31 mouse cellular contexts compared by ENCODE assay signal in genomic region chr19:56366625-56367024, GRCm38 (mm10). TPM values are rescaled to one million over a fixed set of nuclear protein-coding genes. Genes with fewer than 3 reads are reported as not detected.
A peak's percentile ranks its signal among the peaks of the same experiment; 100 is the strongest.
DNase-seq lines count a peak whose midpoint lies in the region; ATAC-seq and TF ChIP-seq lines count a peak whose summit lies in the region.
"Had no signal": no experiment of that assay in that cellular context is flagged by ENCODE, and none has a peak within 500 bp of the region (broad histone marks: within the 10 kb centered on the region; RNA-seq: fewer than 3 reads in every experiment).

No protein-coding gene starts in this region.

- no peak for TF ChIP-seq POLR2A in lung, adult 2 months (IDR thresholded peaks at IDR 0.05; ENCODE audit: borderline replicate concordance, extremely low read depth, low read depth, low read length)

- H3K4me1 ChIP-seq in heart, postnatal 0 days (ENCODE audit: control insufficient read depth, insufficient read depth) = no peaks in the 10 kb centered on the region; the same call in 1 of the 2 replicates
- no peaks in the 10 kb centered on the region for H3K4me1 ChIP-seq in heart, embryonic 12.5 days (replicated peaks)
- peaks cover 16% of the 10 kb centered on the region for H3K4me1 ChIP-seq in lung, embryonic 16.5 days (replicated peaks; ENCODE audit: control insufficient read depth, insufficient read depth, low read length)
- H3K4me1 ChIP-seq in lung, adult 2 months (ENCODE audit: control insufficient read depth, insufficient read depth, low read length) = no peaks in the 10 kb centered on the region
- H3K4me1 ChIP-seq in stomach, embryonic 15.5 days = peaks cover 14% of the 10 kb centered on the region
- H3K4me1 ChIP-seq: forebrain, embryonic 13.5 days had no signal

- no peak overlapping the region for H3K9ac ChIP-seq in heart, postnatal 0 days (replicated peaks; ENCODE audit: low read depth, low read length)
- no peak overlapping the region for H3K9ac ChIP-seq in heart, embryonic 12.5 days
- H3K9ac ChIP-seq in lung, embryonic 16.5 days (ENCODE audit: low read length) = no peak overlapping the region
- no peak overlapping the region for H3K9ac ChIP-seq in stomach, embryonic 15.5 days
- H3K9ac ChIP-seq: forebrain, embryonic 13.5 days; hindbrain, embryonic 14.5 days; limb, embryonic 13.5 days; midbrain, embryonic 15.5 days had no signal

- no peaks in the 10 kb centered on the region for H3K9me3 ChIP-seq in heart, postnatal 0 days (replicated peaks; ENCODE audit: control insufficient read depth, low read length)
- no peaks in the 10 kb centered on the region for H3K9me3 ChIP-seq in heart, embryonic 12.5 days (replicated peaks)
- no peaks in the 10 kb centered on the region for H3K9me3 ChIP-seq in lung, embryonic 16.5 days (ENCODE audit: control insufficient read depth, low read length)
- no peaks in the 10 kb centered on the region for H3K9me3 ChIP-seq in stomach, embryonic 15.5 days
- H3K9me3 ChIP-seq: forebrain, embryonic 13.5 days; G1E; limb, embryonic 13.5 days; midbrain, embryonic 10.5 days; midbrain, embryonic 15.5 days had no signal

- peaks cover 83% of the 10 kb centered on the region for H3K36me3 ChIP-seq in heart, postnatal 0 days (replicated peaks; ENCODE audit: control insufficient read depth, insufficient read depth, low read length)
- peaks cover 56% of the 10 kb centered on the region for H3K36me3 ChIP-seq in heart, embryonic 12.5 days
- H3K36me3 ChIP-seq in lung, embryonic 16.5 days (ENCODE audit: control insufficient read depth, insufficient read depth, low read length) = no peaks in the 10 kb centered on the region
- no peaks in the 10 kb centered on the region for H3K36me3 ChIP-seq in stomach, embryonic 15.5 days
- H3K36me3 ChIP-seq: G1E; limb, embryonic 13.5 days; midbrain, embryonic 10.5 days; midbrain, embryonic 15.5 days had no signal

- H3K27me3 ChIP-seq in heart, postnatal 0 days (ENCODE audit: control insufficient read depth, insufficient read depth, low read length) = no peaks in the 10 kb centered on the region
- H3K27me3 ChIP-seq in heart, embryonic 12.5 days (replicated peaks) = no peaks in the 10 kb centered on the region
- H3K27me3 ChIP-seq in lung, embryonic 16.5 days (ENCODE audit: control insufficient read depth, insufficient read depth, low read depth, low read length) = no peaks in the 10 kb centered on the region
- H3K27me3 ChIP-seq in stomach, embryonic 15.5 days (replicated peaks) = no peaks in the 10 kb centered on the region
- H3K27me3 ChIP-seq: forebrain, embryonic 13.5 days; midbrain, embryonic 15.5 days had no signal

- H3K27ac ChIP-seq in heart, postnatal 0 days (ENCODE audit: low read depth) = peak overlapping the region; percentile 26; the same call in 1 of the 2 replicates
- H3K27ac ChIP-seq in heart, embryonic 12.5 days (ENCODE audit: poor library complexity, severe bottlenecking) = no peak overlapping the region
- H3K27ac ChIP-seq in lung, embryonic 16.5 days (ENCODE audit: low read length) = peak overlapping the region; percentile 70
- H3K27ac ChIP-seq in stomach, embryonic 15.5 days = peak overlapping the region; percentile 4; the same call in 1 of the 2 replicates
- H3K27ac ChIP-seq: forebrain, embryonic 13.5 days; heart, adult 2 months; hindbrain, embryonic 14.5 days; layer of hippocampus, adult 2 months; left cerebral cortex, adult 2 months; limb, embryonic 13.5 days; midbrain, embryonic 10.5 days; midbrain, embryonic 15.5 days had no signal

- TF ChIP-seq CTCF in heart, postnatal 0 days (IDR thresholded peaks at IDR 0.05; ENCODE audit: low read depth) = no peak
- TF ChIP-seq CTCF in lung, adult 2 months (IDR thresholded peaks at IDR 0.05; ENCODE audit: insufficient read depth, low read length) = no peak

- no peak overlapping the region for H3K4me3 ChIP-seq in heart, postnatal 0 days (ENCODE audit: low read depth, low read length)
- H3K4me3 ChIP-seq in heart, embryonic 12.5 days = no peak overlapping the region
- H3K4me3 ChIP-seq in lung, embryonic 16.5 days (ENCODE audit: low read length) = no peak overlapping the region
- H3K4me3 ChIP-seq in lung, adult 2 months (replicated peaks; ENCODE audit: extremely low read depth, low read depth, low read length) = no peak overlapping the region
- no peak overlapping the region for H3K4me3 ChIP-seq in stomach, embryonic 15.5 days (replicated peaks)
- H3K4me3 ChIP-seq: forebrain, embryonic 13.5 days; heart, adult 2 months; layer of hippocampus, adult 2 months; left cerebral cortex, adult 2 months; limb, embryonic 13.5 days; midbrain, embryonic 10.5 days; midbrain, embryonic 15.5 days had no signal

- H3K4me2 ChIP-seq in heart, postnatal 0 days (ENCODE audit: low read depth, low read length) = no peak overlapping the region
- H3K4me2 ChIP-seq in heart, embryonic 12.5 days = no peak overlapping the region
- 0 out of 2 replicates have a peak overlapping the region, but pooled peaks have one; percentile 9 for H3K4me2 ChIP-seq in lung, embryonic 16.5 days (ENCODE audit: low read depth, low read length)
- no peak overlapping the region for H3K4me2 ChIP-seq in stomach, embryonic 15.5 days
- H3K4me2 ChIP-seq: forebrain, embryonic 13.5 days; hindbrain, embryonic 14.5 days; limb, embryonic 13.5 days; liver, embryonic 11.5 days; midbrain, embryonic 15.5 days had no signal

- TF ChIP-seq EP300 in heart, postnatal 0 days (IDR thresholded peaks at IDR 0.05; ENCODE audit: low read depth) = no peak

- WGBS in heart, postnatal 0 days = 50% methylated on average over 9 of the region's 9 CpGs
- WGBS in heart, embryonic 12.5 days = 77% methylated on average over 9 of the region's 9 CpGs
- 55% methylated on average over 9 of the region's 9 CpGs for WGBS in lung, embryonic 16.5 days
- 71% methylated on average over 9 of the region's 9 CpGs for WGBS in lung, adult 2 months
- 65% methylated on average over 9 of the region's 9 CpGs for WGBS in stomach, embryonic 15.5 days

- peak; percentile 27; the same call in 1 of the 2 replicates for ATAC-seq in heart, postnatal 0 days (ENCODE audit: insufficient read depth, low read depth)
- ATAC-seq in heart, embryonic 12.5 days (ENCODE audit: insufficient number of reproducible peaks, low FRiP score) = no peak
- ATAC-seq in lung, embryonic 16.5 days (ENCODE audit: low read depth) = 0 out of 2 replicates have a peak, but pooled peaks have one; percentile 32
- ATAC-seq in stomach, embryonic 15.5 days (ENCODE audit: insufficient read depth, low FRiP score, low read depth) = no peak
- ATAC-seq: forebrain, embryonic 13.5 days; inflammation-experienced regulatory T-cells, adult 6 months; midbrain, embryonic 15.5 days had no signal

- peak; percentile 53 for DNase-seq in gastrocnemius, adult 18-20 months (ENCODE audit: low spot score)
- DNase-seq in gastrocnemius, postnatal 25 days = no peak
- DNase-seq in heart, postnatal 0 days (ENCODE audit: low spot score) = no peak
- DNase-seq in lung, adult 2 months = no peak
- no peak for DNase-seq in urinary bladder, postnatal 14 days (ENCODE audit: low spot score)
- DNase-seq: adrenal gland, adult 8-10 months; cerebellum, adult 9-10 months; cerebellum, postnatal 36 days; gastrocnemius, postnatal 14 days; heart, adult 2 months; heart, postnatal 4 days; kidney, adult 2 months; kidney, postnatal 36 days; right cerebral cortex, postnatal 4 days; thymus, adult 18-20 months; thymus, postnatal 25 days had no signal

RNA-seq across cellular contexts. Expression of gene Nrap, which starts 23.2 kb away (rescaled TPM):
- total RNA-seq in gastrocnemius, adult 18-20 months (2021) = 1,000 to 10,000 TPM; 1,001 to 1,024 TPM
- 1,000 to 10,000 TPM in 1 of 2 experiments, 100 to 1,000 TPM in 1; 752 to 1,010 TPM for total RNA-seq in gastrocnemius, postnatal 25 days (2021)
- total RNA-seq in heart, postnatal 0 days (2014; rRNA removed; ENCODE audit: low replicate concordance) = 163 and 207 TPM in 2 replicates
- polyA plus RNA-seq in heart, postnatal 0 days (2015; fragmentation: Nextera tagmentation; extraction: Ambion mirVana) = 52.9 and 60.1 TPM in 2 replicates
- polyA plus RNA-seq in heart, embryonic 12.5 days (2016; fragmentation: Nextera tagmentation; extraction: Ambion mirVana) = 23.2 and 26.3 TPM in 2 replicates
- 1.1 TPM in 2 replicates for polyA plus RNA-seq in lung, embryonic 16.5 days (2015; fragmentation: Nextera tagmentation; extraction: Ambion mirVana)
- polyA plus RNA-seq in lung, adult 2 months (2012; rRNA removed) = 1.3 and 9.4 TPM in 2 replicates
- polyA plus RNA-seq in stomach, embryonic 15.5 days (2015; fragmentation: Nextera tagmentation; extraction: Ambion mirVana) = 0.36 and 0.43 TPM in 2 replicates
- total RNA-seq: neutrophil, adult 5-6 weeks had no signal
- polyA plus RNA-seq: embryonic facial prominence, embryonic 11.5 days; inflammation-experienced regulatory T-cells, adult 6 months had no signal

RNA-seq across cellular contexts. Expression of gene Casp7, which starts 30.3 kb away (rescaled TPM):
- 1 to 10 TPM; 3.3 to 3.7 TPM for total RNA-seq in gastrocnemius, adult 18-20 months (2021)
- total RNA-seq in gastrocnemius, postnatal 25 days (2021) = 1 to 10 TPM; 4.1 to 5.3 TPM
- total RNA-seq in heart, postnatal 0 days (2014; rRNA removed; ENCODE audit: low replicate concordance) = 33.1 and 33.2 TPM in 2 replicates
- 22.5 and 27.0 TPM in 2 replicates for polyA plus RNA-seq in heart, postnatal 0 days (2015; fragmentation: Nextera tagmentation; extraction: Ambion mirVana)
- polyA plus RNA-seq in heart, embryonic 12.5 days (2016; fragmentation: Nextera tagmentation; extraction: Ambion mirVana) = 31.6 and 33.9 TPM in 2 replicates
- polyA plus RNA-seq in lung, embryonic 16.5 days (2015; fragmentation: Nextera tagmentation; extraction: Ambion mirVana) = 34.3 and 35.0 TPM in 2 replicates
- polyA plus RNA-seq in lung, adult 2 months (2012; rRNA removed) = 14.2 and 17.3 TPM in 2 replicates
- 28.7 and 31.6 TPM in 2 replicates for polyA plus RNA-seq in stomach, embryonic 15.5 days (2015; fragmentation: Nextera tagmentation; extraction: Ambion mirVana)

Comparison
In these comparisons a context has a peak if more than half of its experiments do, and no peak if none do; other contexts are left out.
1. ATAC-seq: peak in heart, postnatal 0 days (single experiment) and lung, embryonic 16.5 days (single experiment); none in heart, embryonic 12.5 days (single experiment) and stomach, embryonic 15.5 days (single experiment).